Mouse (Mus musculus) forebrain, embryonic 14.5 days (tissue): ENCODE measurements around the gene Tnni3k. TPM values are rescaled to one million over a fixed set of nuclear protein-coding genes. Genes with fewer than 3 reads are reported as not detected.

Source experiments
- ATAC-seq: fragments of 200-750 bp; cut with Nextera tagmentation; 2 replicates; pipeline ENCODE4 v1.8.0; 2017; ENCODE audit warnings: mild to moderate bottlenecking, moderate library complexity
- DNase-seq: peaks from one replicate; pipeline ENCODE4 v3.0.0-alpha.2; 2015; ENCODE audit warnings: low spot score
- H3K27ac ChIP-seq: fragments of 300-500 bp; sonication (generic); 2 replicates; pipeline ENCODE4 v1.5.1; 2014; ENCODE audit warnings: low read depth, mild to moderate bottlenecking, control low read depth, low read length, moderate library complexity
- H3K27me3 ChIP-seq: fragments of 300-500 bp; sonication (generic); replicated peaks from 2 replicates; pipeline ENCODE4 v1.6.1; 2014; ENCODE audit warnings: low read length, control low read depth, mixed read lengths; ENCODE audit not compliant: control insufficient read depth, insufficient read depth
- H3K36me3 ChIP-seq: fragments of 300-500 bp; sonication (generic); 2 replicates; pipeline ENCODE4 v1.6.1; 2014; ENCODE audit warnings: low read length, control low read depth; ENCODE audit not compliant: control insufficient read depth, insufficient read depth
- H3K4me1 ChIP-seq: fragments of 300-500 bp; sonication (generic); 2 replicates; pipeline ENCODE4 v1.6.1; 2014; ENCODE audit warnings: antibody characterized with exemption, low read length, control low read depth; ENCODE audit not compliant: control insufficient read depth, insufficient read depth
- H3K4me2 ChIP-seq: fragments of 300-500 bp; sonication (generic); 2 replicates; pipeline ENCODE4 v1.6.1; 2014; ENCODE audit warnings: mild to moderate bottlenecking, control low read depth, low read length
- H3K4me3 ChIP-seq: fragments of 300-500 bp; sonication (generic); 2 replicates; pipeline ENCODE4 v1.5.1; 2014; ENCODE audit warnings: low read depth, low read length, control low read depth
- H3K9ac ChIP-seq: fragments of 300-500 bp; sonication (generic); 2 replicates; pipeline ENCODE4 v1.6.1; 2014; ENCODE audit warnings: mild to moderate bottlenecking, low read length, control low read depth, moderate library complexity
- H3K9me3 ChIP-seq: fragments of 300-500 bp; sonication (generic); replicated peaks from 2 replicates; pipeline ENCODE4 v1.6.1; 2016; ENCODE audit warnings: low read length, control low read depth, mixed read lengths; ENCODE audit not compliant: control insufficient read depth
- whole genome bisulfite sequencing: fragments of 180-500 bp; shearing (Covaris S2); extraction: QIAGEN DNeasy Blood & Tissue Kit; methylation state at CpG from one replicate; pipeline ENCODE4 v1.1.7; 2014; 5-methylcytosine and 5-hydroxymethylcytosine counted together
- polyA plus RNA-seq: library from polyadenylated mRNA; unstranded; fragments of >200 nt; fragmentation: Nextera tagmentation; extraction: Ambion mirVana; gene quantifications from 2 replicates; pipeline ENCODE4 v1.2.1, GENCODE M21; 2014

Gene Tnni3k
- polyA plus RNA-seq, 1 experiment from 2014 or later, result 0.10 TPM

- no peaks in the 10 kb centered on the region for H3K9me3 ChIP-seq
- H3K9ac ChIP-seq, result no peak overlapping the region
- no peak for ATAC-seq
These were observed 1.4 kb upstream of the Tnni3k start for GRCm38 (mm10) chr3:155056606-155057005.

GRCm38 (mm10) chr3:155053189-155053588, 2.0 kb downstream of the Tnni3k start:
- WGBS, result 74% methylated on average over 1 of the region's 1 CpGs
- no peaks in the 10 kb centered on the region for H3K27me3 ChIP-seq

More at GRCm38 (mm10) chr3:155056606-155057005, 1.4 kb upstream of the Tnni3k start:
- Histone ChIP-seq H3K36me3 (no peaks in the 10 kb centered on the region), H3K4me1 (no peaks in the 10 kb centered on the region), H3K4me2 (no peak overlapping the region), H3K4me3 (no peak overlapping the region), H3K27ac (no peak overlapping the region), H3K27me3 (no peaks in the 10 kb centered on the region)
- DNase-seq, result no peak

GRCm38 (mm10) chr3:155052021-155052420, 3.2 kb downstream of the Tnni3k start:
- no peak overlapping the region for H3K9ac ChIP-seq
- DNase-seq (no peak), ATAC-seq (no peak)
- no peak overlapping the region for H3K4me3 ChIP-seq
- no peaks in the 10 kb centered on the region for H3K27me3 ChIP-seq
- no peaks in the 10 kb centered on the region for H3K4me1 ChIP-seq
- H3K9me3 ChIP-seq, result no peaks in the 10 kb centered on the region
- no peak overlapping the region for H3K4me2 ChIP-seq
- H3K36me3 ChIP-seq, result no peaks in the 10 kb centered on the region
- no peak overlapping the region for H3K27ac ChIP-seq

More at GRCm38 (mm10) chr3:155053189-155053588, 2.0 kb downstream of the Tnni3k start:
- H3K9ac ChIP-seq, result no peak overlapping the region
- H3K36me3 ChIP-seq, result no peaks in the 10 kb centered on the region
- no peaks in the 10 kb centered on the region for H3K4me1 ChIP-seq
- no peak overlapping the region for H3K4me2 ChIP-seq
- no peak for ATAC-seq
- H3K27ac ChIP-seq, result no peak overlapping the region
- DNase-seq, result no peak
- no peaks in the 10 kb centered on the region for H3K9me3 ChIP-seq
- H3K4me3 ChIP-seq, result no peak overlapping the region

GRCm38 (mm10) chr3:155039012-155039836, 16.0 kb downstream of the Tnni3k start:
- DNase-seq (no peak), ATAC-seq (no peak)
- WGBS, result 6% methylated on average over 1 of the region's 1 CpGs

GRCm38 (mm10) chr3:155034323-155034722, 20.9 kb downstream of the Tnni3k start:
- ATAC-seq, result no peak
- 74% methylated on average over 7 of the region's 7 CpGs for WGBS
- no peak overlapping the region for H3K27ac ChIP-seq
- no peak overlapping the region for H3K4me3 ChIP-seq
- no peak overlapping the region for H3K4me2 ChIP-seq
- H3K36me3 ChIP-seq, result no peaks in the 10 kb centered on the region
- no peak overlapping the region for H3K9ac ChIP-seq
- no peaks in the 10 kb centered on the region for H3K4me1 ChIP-seq
- no peaks in the 10 kb centered on the region for H3K9me3 ChIP-seq
- H3K27me3 ChIP-seq, result no peaks in the 10 kb centered on the region
- DNase-seq, result peak; percentile 36

More at GRCm38 (mm10) chr3:155039012-155039836, 16.0 kb downstream of the Tnni3k start:
- Histone ChIP-seq H3K36me3 (no peaks in the 10 kb centered on the region), H3K9ac (no peak overlapping the region), H3K4me2 (no peak overlapping the region), H3K4me1 (no peaks in the 10 kb centered on the region), H3K27me3 (no peaks in the 10 kb centered on the region), H3K4me3 (no peak overlapping the region), H3K9me3 (no peaks in the 10 kb centered on the region), H3K27ac (no peak overlapping the region)

DNA sequence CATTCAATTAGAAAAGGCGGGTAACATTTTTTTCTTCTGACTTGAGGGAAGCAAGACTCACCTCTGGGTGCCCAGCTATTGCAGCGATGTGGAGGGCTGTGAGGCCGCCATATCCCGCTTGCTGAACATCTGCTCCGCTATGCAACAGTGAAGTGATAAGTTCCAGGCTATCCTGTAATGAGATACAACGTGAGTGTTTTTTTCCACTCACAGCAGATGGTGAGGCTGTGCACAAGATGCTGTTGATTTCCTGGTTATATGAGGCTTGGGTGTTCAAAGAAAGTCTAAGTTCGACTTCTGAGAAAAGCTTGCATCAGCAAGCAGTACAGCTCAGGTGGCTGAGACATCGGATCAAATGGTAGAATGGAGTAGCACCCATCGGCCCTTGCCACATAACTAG, 25.0 kb downstream of the Tnni3k start:
- Histone ChIP-seq H3K27ac (no peak overlapping the region), H3K4me1 (0 out of 2 replicates have a peak, but pooled peaks cover 2% of the 10 kb centered on the region), H3K36me3 (no peaks in the 10 kb centered on the region), H3K9ac (no peak overlapping the region), H3K27me3 (no peaks in the 10 kb centered on the region), H3K9me3 (no peaks in the 10 kb centered on the region), H3K4me2 (no peak overlapping the region), H3K4me3 (no peak overlapping the region)
- no peak for ATAC-seq
- peak; percentile 7 for DNase-seq
- WGBS, result 89% methylated on average over 9 of the region's 9 CpGs

DNA sequence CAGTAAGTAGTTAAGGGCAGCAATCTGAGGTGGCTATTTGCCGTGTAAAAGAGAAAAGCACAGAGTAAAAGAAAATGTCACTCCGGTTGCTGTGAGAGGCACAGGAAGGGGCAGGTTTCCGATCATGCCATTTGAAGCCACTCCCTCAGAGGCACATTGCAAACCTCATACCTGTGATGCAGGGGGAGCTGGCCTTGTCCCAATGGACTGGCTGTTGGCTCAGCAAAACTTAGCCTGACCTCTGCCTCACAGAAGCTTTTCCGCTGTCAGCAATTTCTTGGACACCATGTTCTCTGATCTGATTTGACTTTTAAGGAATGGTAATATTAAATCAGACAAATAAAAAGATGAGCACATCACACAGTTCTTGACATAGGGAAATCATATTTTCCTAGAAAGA, 52.4 kb downstream of the Tnni3k start:
- Histone ChIP-seq H3K36me3 (no peaks in the 10 kb centered on the region), H3K4me3 (no peak overlapping the region), H3K4me2 (no peak overlapping the region), H3K27me3 (no peaks in the 10 kb centered on the region), H3K27ac (no peak overlapping the region), H3K4me1 (no peaks in the 10 kb centered on the region), H3K9me3 (no peaks in the 10 kb centered on the region), H3K9ac (no peak overlapping the region)
- 80% methylated on average over 4 of the region's 4 CpGs for WGBS
- ATAC-seq, result no peak
- no peak for DNase-seq

- Histone ChIP-seq H3K4me3 (no peak overlapping the region), H3K9ac (no peak overlapping the region), H3K4me2 (no peak overlapping the region), H3K4me1 (no peaks in the 10 kb centered on the region), H3K9me3 (no peaks in the 10 kb centered on the region), H3K27me3 (no peaks in the 10 kb centered on the region), H3K36me3 (no peaks in the 10 kb centered on the region), H3K27ac (no peak overlapping the region)
- no peak for DNase-seq
- ATAC-seq, result no peak
These were observed 54.2 kb downstream of the Tnni3k start for GRCm38 (mm10) chr3:155001056-155001455.

DNA sequence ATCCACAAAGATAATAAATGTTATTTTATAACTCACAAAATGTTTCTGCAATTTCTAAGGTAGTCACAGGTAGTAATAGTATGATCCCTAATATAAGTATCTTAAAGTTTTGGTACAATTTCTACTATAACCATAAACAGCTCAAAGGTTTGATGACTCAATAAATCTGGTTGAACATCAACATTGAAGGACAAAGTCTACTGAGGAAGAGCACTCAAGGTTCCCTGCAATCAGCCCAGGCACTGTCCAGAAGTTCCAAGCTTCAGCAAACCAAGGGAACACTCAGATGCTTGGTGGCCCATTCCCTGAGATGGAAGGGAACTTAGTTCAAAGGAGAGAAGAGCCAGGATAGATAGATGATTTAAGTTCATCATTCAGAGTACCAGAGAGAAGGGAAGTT, 62.5 kb downstream of the Tnni3k start:
- no peak overlapping the region for H3K9ac ChIP-seq
- ATAC-seq (no peak), DNase-seq (no peak)
- no peaks in the 10 kb centered on the region for H3K27me3 ChIP-seq
- H3K4me2 ChIP-seq, result no peak overlapping the region
- H3K9me3 ChIP-seq, result no peaks in the 10 kb centered on the region
- H3K4me3 ChIP-seq, result no peak overlapping the region
- no peak overlapping the region for H3K27ac ChIP-seq
- H3K36me3 ChIP-seq, result no peaks in the 10 kb centered on the region
- H3K4me1 ChIP-seq, result no peaks in the 10 kb centered on the region
